Mouse (Mus musculus) embryonic fibroblast, embryonic 13.5 days (primary cell): ENCODE data around the gene Nfix.

Experiments
- CTCF ChIP-seq: IDR thresholded peaks from 2 replicates; pipeline ENCODE4 v1.5.1; 2011; ENCODE audit warnings: mild to moderate bottlenecking, control low read depth, low read length, moderate library complexity, borderline replicate concordance; ENCODE audit not compliant: insufficient read depth
- POLR2A ChIP-seq: IDR thresholded peaks from 2 replicates; pipeline ENCODE4 v1.6.1; 2011; ENCODE audit warnings: low read depth, mild to moderate bottlenecking, control low read depth, low read length, moderate library complexity

DNA sequence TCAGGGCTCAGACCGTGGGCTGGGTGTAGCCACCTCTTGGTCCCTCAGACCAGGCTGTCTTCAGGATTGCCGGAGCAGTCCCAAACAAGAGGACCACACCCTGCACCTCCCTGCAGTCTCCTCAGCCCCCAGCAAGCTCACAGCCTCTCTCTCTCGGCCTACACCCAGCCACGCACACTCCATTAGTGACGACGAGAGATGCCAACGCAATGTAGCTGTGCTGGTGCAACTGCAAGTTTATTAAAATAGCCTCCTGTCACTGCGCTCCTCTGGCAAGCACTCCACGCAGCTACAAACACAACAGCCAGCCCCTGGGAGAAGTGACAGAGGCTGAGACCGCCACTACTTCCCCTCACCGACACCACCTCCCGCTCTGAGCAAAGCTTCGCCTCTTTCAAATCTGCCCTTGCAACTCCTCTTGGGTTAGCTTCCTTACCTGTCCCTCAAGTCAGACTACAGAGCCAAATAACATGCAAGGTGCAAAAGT, 25.0 kb downstream of the Nfix start:
- TF ChIP-seq POLR2A = peak; percentile 29
- no peak for TF ChIP-seq CTCF
